Mouse (Mus musculus) olfactory bulb, adult 2 months (tissue): ENCODE results near the gene Rap1gap. TPM values are rescaled to one million over a fixed set of nuclear protein-coding genes. Genes with fewer than 3 reads are reported as not detected.

ENCODE experiments used
- H3K27ac ChIP-seq: fragments of 200-500 bp; 2 replicates; pipeline ENCODE4 v1.5.1; 2012; ENCODE audit warnings: low read depth, low read length; ENCODE audit not compliant: insufficient read depth
- H3K4me1 ChIP-seq: fragments of 200-500 bp; 2 replicates; pipeline ENCODE4 v1.6.1; 2012; ENCODE audit warnings: low read length; ENCODE audit not compliant: control insufficient read depth, insufficient read depth
- H3K4me3 ChIP-seq: fragments of 200-500 bp; 2 replicates; pipeline ENCODE4 v1.5.1; 2012; ENCODE audit warnings: mild to moderate bottlenecking, low read depth, low read length, moderate library complexity; ENCODE audit not compliant: insufficient read depth
- CTCF ChIP-seq: fragments of 200-500 bp; IDR thresholded peaks from 2 replicates; pipeline ENCODE4 v1.5.1; 2012; ENCODE audit warnings: low read depth, mild to moderate bottlenecking, low read length, moderate library complexity; ENCODE audit not compliant: insufficient read depth
- POLR2A ChIP-seq: fragments of 200-500 bp; IDR thresholded peaks from 2 replicates; pipeline ENCODE4 v1.6.1; 2012; ENCODE audit warnings: mild to moderate bottlenecking, low read depth, low read length, moderate library complexity; ENCODE audit not compliant: insufficient read depth
- WGBS: fragments of 180-500 bp; shearing (Covaris S2); methylation state at CpG from one replicate; pipeline ENCODE4 v1.1.7; 2018; 5-methylcytosine and 5-hydroxymethylcytosine counted together
- polyA plus RNA-seq: library from polyadenylated mRNA; stranded (reverse); fragments of >200 nt; gene quantifications from 2 replicates; pipeline ENCODE4 v1.2.4, GENCODE M21; 2012; ENCODE audit warnings: low replicate concordance; ENCODE audit not compliant: missing spikeins, insufficient read depth, insufficient read length

The Rap1gap gene
- not detected in 2 replicates for polyA plus RNA-seq

DNA sequence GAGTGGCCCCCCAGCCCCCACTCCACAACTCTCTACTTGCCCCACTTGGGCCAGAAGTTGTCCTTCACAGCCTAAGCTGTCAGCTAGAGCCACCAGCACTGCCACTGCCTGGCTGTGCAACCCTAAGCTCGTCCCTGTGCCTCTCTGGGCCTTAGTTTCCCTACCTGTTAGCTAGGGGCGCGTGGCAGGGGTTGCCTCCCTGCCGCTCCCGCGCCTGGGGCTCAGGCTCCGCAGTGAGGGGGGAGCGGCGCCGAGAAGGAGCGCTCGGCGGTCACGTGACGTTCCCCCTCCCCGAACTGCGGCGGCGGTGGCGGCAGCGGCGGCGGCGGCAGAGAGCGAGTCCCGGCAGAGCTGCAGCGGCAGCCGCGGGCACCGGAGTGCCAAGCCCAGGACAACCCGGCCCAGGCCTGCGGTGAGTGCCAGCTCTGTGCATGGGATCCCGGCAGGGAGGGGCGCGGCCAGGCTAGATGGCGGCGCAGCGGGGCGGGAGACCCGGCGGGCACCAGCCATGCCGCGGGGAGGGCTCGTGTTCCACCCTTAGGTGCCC lies at the start of gene Rap1gap:
TSS of gene Rap1gap (plus strand) at position 294 of the 547 bp plus-strand sequence.
- Histone ChIP-seq H3K27ac (peak within 1 kb of the TSS; percentile 47; the same call in 1 of the 2 replicates), H3K4me1 (peaks cover 49% of the 10 kb centered on the region), H3K4me3 (peak within 1 kb of the TSS; percentile 71)
- TF ChIP-seq POLR2A (peak; percentile 52; the same call in 1 of the 2 replicates), CTCF (no peak)
- 2% methylated on average over 43 of the region's 44 CpGs for WGBS

GRCm38 (mm10) chr4:137622847-137623246 lies 41.7 kb upstream of the Rap1gap start:
- 92% methylated on average over 8 of the region's 8 CpGs for WGBS
- Histone ChIP-seq H3K4me3 (no peak overlapping the region), H3K27ac (no peak overlapping the region), H3K4me1 (peaks cover 3% of the 10 kb centered on the region; the same call in 1 of the 2 replicates)
- TF ChIP-seq POLR2A (no peak), CTCF (no peak)

DNA sequence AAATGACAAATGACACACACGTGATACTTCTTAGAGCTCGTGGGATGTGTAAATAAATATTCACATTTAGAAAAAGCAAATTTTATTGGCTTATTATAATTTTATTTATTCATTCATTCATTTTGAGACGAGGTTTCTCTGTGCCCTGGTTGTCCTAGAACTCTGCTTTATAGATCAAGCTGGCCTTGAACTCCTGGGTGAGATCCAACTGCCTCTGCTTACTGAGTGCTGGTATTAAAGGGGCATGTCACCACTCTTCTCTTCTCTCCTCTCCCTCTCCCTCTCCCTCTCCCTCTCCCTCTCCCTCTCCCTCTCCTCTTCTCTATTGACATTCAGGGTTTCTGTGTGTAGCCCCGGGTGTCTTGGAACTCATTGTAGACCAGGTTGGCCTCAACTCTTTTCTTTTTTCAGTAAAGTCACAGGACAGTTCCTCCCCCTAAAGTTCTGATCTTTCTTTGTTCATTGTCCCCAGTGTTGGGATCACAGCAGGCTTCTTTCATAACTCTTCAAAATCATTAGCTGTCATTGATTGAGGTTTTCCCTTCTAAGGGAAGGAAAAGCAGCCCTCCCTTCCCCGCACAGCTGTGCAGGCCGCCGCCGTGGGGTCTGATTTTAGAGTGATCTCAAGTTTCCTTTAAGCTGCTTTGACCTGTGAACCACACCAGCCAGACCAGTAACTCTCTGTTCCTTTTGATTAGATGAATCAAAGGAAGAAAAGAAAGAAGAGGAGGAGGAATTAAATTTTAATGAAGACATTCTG lies 36.9 kb upstream of the Rap1gap start:
- WGBS = 48% methylated on average over 8 of the region's 8 CpGs
- no peak overlapping the region for H3K4me3 ChIP-seq
- TF ChIP-seq CTCF (no peak), POLR2A (no peak)
- H3K4me1 ChIP-seq = peaks cover 7% of the 10 kb centered on the region
- H3K27ac ChIP-seq = no peak overlapping the region

GRCm38 (mm10) chr4:137628400-137628799 lies 36.1 kb upstream of the Rap1gap start:
- Histone ChIP-seq H3K27ac (peak overlapping the region; percentile 35; the same call in 1 of the 2 replicates), H3K4me1 (peaks cover 7% of the 10 kb centered on the region), H3K4me3 (no peak overlapping the region)
- TF ChIP-seq POLR2A = no peak
- TF ChIP-seq CTCF = no peak
- 44% methylated on average over 6 of the region's 6 CpGs for WGBS

- TF ChIP-seq CTCF (no peak), POLR2A (no peak)
- H3K4me1 ChIP-seq = peaks cover 7% of the 10 kb centered on the region
- WGBS = 31% methylated on average over 7 of the region's 7 CpGs
- no peak overlapping the region for H3K27ac ChIP-seq
- H3K4me3 ChIP-seq = no peak overlapping the region
Measured at GRCm38 (mm10) chr4:137629354-137629753, 35.2 kb upstream of the Rap1gap start.

GRCm38 (mm10) chr4:137630153-137630552 lies 34.4 kb upstream of the Rap1gap start:
- no peak overlapping the region for H3K27ac ChIP-seq
- H3K4me1 ChIP-seq = peaks cover 7% of the 10 kb centered on the region
- TF ChIP-seq POLR2A (no peak), CTCF (no peak)
- no peak overlapping the region for H3K4me3 ChIP-seq
- 80% methylated on average over 2 of the region's 2 CpGs for WGBS

GRCm38 (mm10) chr4:137631596-137631995 lies 32.9 kb upstream of the Rap1gap start:
- WGBS = 55% methylated on average over 3 of the region's 3 CpGs
- H3K27ac ChIP-seq = 0 out of 2 replicates have a peak overlapping the region, but pooled peaks have one; percentile 6
- peaks cover 7% of the 10 kb centered on the region for H3K4me1 ChIP-seq
- no peak overlapping the region for H3K4me3 ChIP-seq
- TF ChIP-seq CTCF (no peak), POLR2A (no peak)

- TF ChIP-seq CTCF = no peak
- no peak for TF ChIP-seq POLR2A
- WGBS = 87% methylated on average over 4 of the region's 4 CpGs
- H3K4me3 ChIP-seq = no peak overlapping the region
- peaks cover 3% of the 10 kb centered on the region for H3K4me1 ChIP-seq
- H3K27ac ChIP-seq = no peak overlapping the region
Measured at GRCm38 (mm10) chr4:137633394-137633793, 31.1 kb upstream of the Rap1gap start.

- TF ChIP-seq CTCF = no peak
- TF ChIP-seq POLR2A = no peak
- Histone ChIP-seq H3K27ac (no peak overlapping the region), H3K4me3 (no peak overlapping the region), H3K4me1 (peaks cover 4% of the 10 kb centered on the region; the same call in 1 of the 2 replicates)
- 74% methylated on average over 3 of the region's 3 CpGs for WGBS
Measured at GRCm38 (mm10) chr4:137636597-137636996, 27.9 kb upstream of the Rap1gap start.
